8 mouse cellular contexts compared by ENCODE assay signal in the genomic region with DNA sequence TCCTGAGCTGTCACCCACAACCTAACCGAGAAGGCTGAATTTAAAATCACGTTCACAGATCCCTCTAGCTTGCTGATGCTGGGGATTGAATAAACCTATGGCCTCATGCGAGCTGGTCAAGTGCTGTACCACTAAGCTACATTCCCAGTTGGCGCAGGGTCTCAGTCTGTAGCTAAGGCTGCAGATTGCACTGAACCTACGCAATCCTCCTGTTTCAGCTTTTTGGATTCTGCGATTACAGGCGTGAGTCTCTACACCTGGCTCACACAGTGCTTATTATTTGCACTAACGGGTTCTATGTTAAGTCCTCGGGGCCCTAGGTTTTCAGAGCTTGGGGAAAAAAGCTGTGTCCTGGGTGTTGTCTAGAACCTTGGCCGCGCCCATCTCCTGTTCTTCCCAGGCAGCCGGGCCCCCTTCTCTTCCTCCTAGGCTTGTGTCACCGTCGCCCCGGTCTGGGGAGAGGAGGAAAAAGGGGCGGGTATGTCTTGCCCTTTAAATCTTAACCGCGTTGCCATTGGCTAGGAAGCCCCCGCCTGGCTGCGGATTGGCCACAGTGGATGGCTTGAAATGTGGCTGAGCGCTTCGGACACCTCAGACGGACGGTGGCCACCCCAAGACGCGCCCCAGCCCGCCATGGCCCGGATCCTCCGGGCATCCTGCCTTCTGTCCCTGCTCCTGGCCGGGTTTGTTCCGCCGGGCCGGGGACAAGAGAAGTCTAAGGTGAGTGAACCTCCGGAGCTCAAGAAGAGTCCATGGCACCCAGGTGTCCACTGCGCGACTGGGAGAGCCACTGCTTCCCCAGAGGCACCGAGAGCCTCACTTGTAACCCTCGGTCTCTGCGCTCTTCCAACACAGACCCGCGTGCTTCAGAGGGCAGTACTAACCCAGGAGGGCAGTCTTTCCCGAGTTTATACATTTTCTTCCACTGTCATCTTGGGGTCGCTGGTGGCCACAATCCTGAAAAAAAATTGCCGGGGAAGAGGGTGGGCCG. TPM values are rescaled to one million over a fixed set of nuclear protein-coding genes. Genes with fewer than 3 reads are reported as not detected.
DNase-seq lines count a peak whose midpoint lies in the region; ATAC-seq and TF ChIP-seq lines count a peak whose summit lies in the region.

A gene (plus strand): TSS at position 121 of the 991 bp plus-strand sequence.

- no peak for TF ChIP-seq EP300 in stomach, postnatal 0 days (optimal IDR thresholded peaks at IDR 0.05)

- H3K9me3 ChIP-seq in intestine, embryonic 16.5 days (ENCODE audit: control insufficient read depth, low read length): no peaks in the 10 kb centered on the region
- no peaks in the 10 kb centered on the region for H3K9me3 ChIP-seq in limb, embryonic 12.5 days
- no peaks in the 10 kb centered on the region for H3K9me3 ChIP-seq in midbrain, embryonic 12.5 days
- H3K9me3 ChIP-seq in stomach, postnatal 0 days (ENCODE audit: control insufficient read depth, low read length): no peaks in the 10 kb centered on the region

- peak; percentile 86 for ATAC-seq in intestine, embryonic 16.5 days
- peak; percentile 80 for ATAC-seq in limb, embryonic 12.5 days (ENCODE audit: insufficient number of reproducible peaks, insufficient read depth, low FRiP score, low TSS enrichment, low read depth)
- peak; percentile 88 for ATAC-seq in midbrain, embryonic 12.5 days (ENCODE audit: low FRiP score, low read depth)
- ATAC-seq in stomach, postnatal 0 days (ENCODE audit: low FRiP score, low TSS enrichment): peak; percentile 80

- peak within 1 kb of the TSS; percentile 74 for H3K9ac ChIP-seq in intestine, embryonic 16.5 days (ENCODE audit: low read depth, low read length)
- peak within 1 kb of the TSS; percentile 55 for H3K9ac ChIP-seq in limb, embryonic 12.5 days (replicated peaks)
- H3K9ac ChIP-seq in midbrain, embryonic 12.5 days (replicated peaks): peak within 1 kb of the TSS; percentile 52
- peak within 1 kb of the TSS; percentile 50 for H3K9ac ChIP-seq in stomach, postnatal 0 days (ENCODE audit: low read length)

- peaks cover 33% of the 10 kb centered on the region for H3K4me1 ChIP-seq in intestine, embryonic 16.5 days (ENCODE audit: control insufficient read depth, insufficient read depth, low read length)
- H3K4me1 ChIP-seq in limb, embryonic 12.5 days (replicated peaks): peaks cover 9% of the 10 kb centered on the region; the same call in 1 of the 2 replicates
- H3K4me1 ChIP-seq in midbrain, embryonic 12.5 days: peaks cover 12% of the 10 kb centered on the region; the same call in 1 of the 2 replicates
- H3K4me1 ChIP-seq in stomach, postnatal 0 days (replicated peaks; ENCODE audit: control insufficient read depth, insufficient read depth): peaks cover 3% of the 10 kb centered on the region; the same call in 1 of the 2 replicates

- 13% methylated on average over 43 of the region's 45 CpGs for WGBS in intestine, embryonic 16.5 days
- 17% methylated on average over 45 of the region's 45 CpGs for WGBS in limb, embryonic 12.5 days
- 16% methylated on average over 45 of the region's 45 CpGs for WGBS in midbrain, embryonic 12.5 days
- WGBS in stomach, postnatal 0 days: 13% methylated on average over 45 of the region's 45 CpGs

- DNase-seq in layer of hippocampus, adult 11-12 months (ENCODE audit: low spot score): peak; percentile 43
- DNase-seq in layer of hippocampus, adult 9-10 months (ENCODE audit: low spot score): no peak
- peak; percentile 90 for DNase-seq in embryo, embryonic 11 days
- no peak for DNase-seq in gonadal fat pad, adult 2 months (ENCODE audit: low read depth)
- peak; percentile 67 for DNase-seq in stomach, postnatal 0 days (ENCODE audit: low spot score)

- H3K4me2 ChIP-seq in intestine, embryonic 16.5 days (ENCODE audit: low read depth, low read length): peak within 1 kb of the TSS; percentile 89
- H3K4me2 ChIP-seq in limb, embryonic 12.5 days: peak within 1 kb of the TSS; percentile 81
- peak within 1 kb of the TSS; percentile 76 for H3K4me2 ChIP-seq in midbrain, embryonic 12.5 days (replicated peaks)
- H3K4me2 ChIP-seq in stomach, postnatal 0 days (replicated peaks; ENCODE audit: low read depth): peak within 1 kb of the TSS; percentile 88

- peak within 1 kb of the TSS; percentile 66 for H3K4me3 ChIP-seq in intestine, embryonic 16.5 days (ENCODE audit: low read length)
- H3K4me3 ChIP-seq in limb, embryonic 12.5 days (replicated peaks): peak within 1 kb of the TSS; percentile 46
- H3K4me3 ChIP-seq in midbrain, embryonic 12.5 days: peak within 1 kb of the TSS; percentile 48
- peak within 1 kb of the TSS; percentile 46 for H3K4me3 ChIP-seq in stomach, postnatal 0 days (ENCODE audit: low read depth, low read length)

- no peak for TF ChIP-seq CTCF in stomach, postnatal 0 days (IDR thresholded peaks at IDR 0.05; ENCODE audit: low read depth)

- no peaks in the 10 kb centered on the region for H3K27me3 ChIP-seq in intestine, embryonic 16.5 days (replicated peaks; ENCODE audit: control insufficient read depth, insufficient read depth, low read length)
- H3K27me3 ChIP-seq in limb, embryonic 12.5 days: peaks cover 16% of the 10 kb centered on the region
- peaks cover 7% of the 10 kb centered on the region; the same call in 1 of the 2 replicates for H3K27me3 ChIP-seq in midbrain, embryonic 12.5 days
- no peaks in the 10 kb centered on the region for H3K27me3 ChIP-seq in stomach, postnatal 0 days (ENCODE audit: control insufficient read depth, insufficient read depth, low read length)

- H3K36me3 ChIP-seq in intestine, embryonic 16.5 days (ENCODE audit: control insufficient read depth, insufficient read depth, low read length): no peaks in the 10 kb centered on the region
- no peaks in the 10 kb centered on the region for H3K36me3 ChIP-seq in limb, embryonic 12.5 days
- no peaks in the 10 kb centered on the region for H3K36me3 ChIP-seq in midbrain, embryonic 12.5 days
- H3K36me3 ChIP-seq in stomach, postnatal 0 days (ENCODE audit: control insufficient read depth, insufficient read depth, low read length): no peaks in the 10 kb centered on the region

- H3K27ac ChIP-seq in intestine, embryonic 16.5 days (ENCODE audit: low read length): peak within 1 kb of the TSS; percentile 67
- H3K27ac ChIP-seq in limb, embryonic 12.5 days: no peak within 1 kb of the TSS
- no peak within 1 kb of the TSS for H3K27ac ChIP-seq in midbrain, embryonic 12.5 days (replicated peaks)
- H3K27ac ChIP-seq in stomach, postnatal 0 days (replicated peaks): 0 out of 2 replicates have a peak within 1 kb of the TSS, but pooled peaks have one; percentile 35

RNA-seq across cellular contexts. Expression of the gene that starts here (rescaled TPM):
- 1,195 and 1,949 TPM in 2 replicates for polyA plus RNA-seq in gonadal fat pad, adult 2 months (2012; rRNA removed)
- 511 and 784 TPM in 2 replicates for polyA plus RNA-seq in intestine, embryonic 16.5 days (2015; fragmentation: Nextera tagmentation; extraction: Ambion mirVana)
- 31.0 and 36.4 TPM in 2 replicates for polyA plus RNA-seq in limb, embryonic 12.5 days (2016; fragmentation: Nextera tagmentation; extraction: Ambion mirVana)
- 36.1 and 39.7 TPM in 2 replicates for polyA plus RNA-seq in midbrain, embryonic 12.5 days (2016; fragmentation: Nextera tagmentation; extraction: Ambion mirVana)
- polyA plus RNA-seq in stomach, postnatal 0 days (2015; fragmentation: Nextera tagmentation; extraction: Ambion mirVana): 185 and 206 TPM in 2 replicates

Comparison
In these comparisons a context has a peak if more than half of its experiments do, and no peak if none do; other contexts are left out.
1. DNase-seq: peak in layer of hippocampus, adult 11-12 months (single experiment), embryo, embryonic 11 days (single experiment) and stomach, postnatal 0 days (single experiment); none in layer of hippocampus, adult 9-10 months (single experiment) and gonadal fat pad, adult 2 months (single experiment).
2. H3K27ac ChIP-seq: peak in intestine, embryonic 16.5 days (single experiment) and stomach, postnatal 0 days (single experiment); none in limb, embryonic 12.5 days (single experiment) and midbrain, embryonic 12.5 days (single experiment).
3. Peak in every context shown above with its lines, with median percentiles within 50 percentile points of each other: ATAC-seq, H3K4me2 ChIP-seq, H3K4me3 ChIP-seq and H3K9ac ChIP-seq.